Mouse (Mus musculus) c-Kit-positive CD71-negative TER-119-negative erythroid progenitor cells, embryonic 14.5 days (primary cell): ENCODE results near the gene Gpr4.

Experiments used
- DNase-seq: peaks from one replicate; pipeline ENCODE4 v3.0.0-alpha.2; 2013; ENCODE audit warnings: low read depth

Gpr4 gene

GRCm38 (mm10) chr7:19211996-19212755 is at the start of gene Gpr4:
Gene Gpr4 (plus strand): TSS chr7:19212538.
- DNase-seq, result no peak

- DNase-seq, result no peak
Observed at GRCm38 (mm10) chr7:19162928-19163327, 49.4 kb upstream of the Gpr4 start.

- no peak for DNase-seq
Observed at GRCm38 (mm10) chr7:19163752-19164151, 48.6 kb upstream of the Gpr4 start.

- no peak for DNase-seq
Observed at GRCm38 (mm10) chr7:19164189-19164588, 48.1 kb upstream of the Gpr4 start.

GRCm38 (mm10) chr7:19164978-19165377 is 47.4 kb upstream of the Gpr4 start:
- no peak for DNase-seq

GRCm38 (mm10) chr7:19165656-19166423 is 46.5 kb upstream of the Gpr4 start, which contains the start of gene Gipr:
Gene Gipr (minus strand): TSS chr7:19166127.
- DNase-seq, result no peak

- no peak for DNase-seq
Observed at GRCm38 (mm10) chr7:19166990-19167389, 45.3 kb upstream of the Gpr4 start.

- no peak for DNase-seq
Observed at GRCm38 (mm10) chr7:19169506-19169905, 42.8 kb upstream of the Gpr4 start.

- no peak for DNase-seq
Observed at GRCm38 (mm10) chr7:19170142-19170541, 42.2 kb upstream of the Gpr4 start.

GRCm38 (mm10) chr7:19171831-19172230 is 40.5 kb upstream of the Gpr4 start:
- no peak for DNase-seq

- peak; percentile 83 for DNase-seq
Observed at GRCm38 (mm10) chr7:19172874-19173273, 39.5 kb upstream of the Gpr4 start.

- DNase-seq, result no peak
Observed at GRCm38 (mm10) chr7:19175708-19176515, 36.4 kb upstream of the Gpr4 start, which contains the start of gene Eml2. Gene Eml2 (plus strand): TSS chr7:19176421.

GRCm38 (mm10) chr7:19176516-19176947 is 35.8 kb upstream of the Gpr4 start:
- DNase-seq, result no peak

GRCm38 (mm10) chr7:19177216-19177615 is 35.1 kb upstream of the Gpr4 start:
- no peak for DNase-seq

- DNase-seq, result no peak
Observed at GRCm38 (mm10) chr7:19178035-19178434, 34.3 kb upstream of the Gpr4 start.

GRCm38 (mm10) chr7:19178443-19179092 is 33.8 kb upstream of the Gpr4 start:
- DNase-seq, result peak; percentile 71

GRCm38 (mm10) chr7:19179173-19179572 is 33.2 kb upstream of the Gpr4 start:
- DNase-seq, result no peak

- no peak for DNase-seq
Observed at GRCm38 (mm10) chr7:19179936-19180335, 32.4 kb upstream of the Gpr4 start.

- DNase-seq, result no peak
Observed at GRCm38 (mm10) chr7:19180862-19181429, 31.4 kb upstream of the Gpr4 start.

- DNase-seq, result no peak
Observed at GRCm38 (mm10) chr7:19184250-19184649, 28.1 kb upstream of the Gpr4 start.

GRCm38 (mm10) chr7:19184758-19185157 is 27.6 kb upstream of the Gpr4 start:
- DNase-seq, result no peak
